Mouse (Mus musculus): ENCODE measurements around the gene Fiz1.

GRCm38 (mm10) chr7:5056651-5057263 is 42.3 kb upstream of the Fiz1 start:
- TF ChIP-seq TAL1 (IDR thresholded peaks at IDR 0.05; ENCODE audit: low read length) (no peak), GATA1 (IDR thresholded peaks at IDR 0.05; ENCODE audit: low read length) (no peak)

Measured in erythroblast, embryonic 14.5 days (primary cell).